Mouse (Mus musculus) ES-E14 (cell line): ENCODE data around the gene Cd24a.

Experiments used
- CHD2 ChIP-seq: IDR thresholded peaks from 2 replicates; pipeline ENCODE4 v1.6.1; 2014; ENCODE audit warnings: mild to moderate bottlenecking, low read depth, low read length, inconsistent platforms
- HCFC1 ChIP-seq: IDR thresholded peaks from 2 replicates; pipeline ENCODE4 v1.6.1; 2012; ENCODE audit warnings: low read length, inconsistent platforms, borderline replicate concordance; ENCODE audit not compliant: insufficient read depth
- ZC3H11A ChIP-seq: IDR thresholded peaks from 2 replicates; pipeline ENCODE4 v1.6.1; 2012; ENCODE audit warnings: low read depth, mild to moderate bottlenecking, inconsistent platforms, low read length, borderline replicate concordance

DNA sequence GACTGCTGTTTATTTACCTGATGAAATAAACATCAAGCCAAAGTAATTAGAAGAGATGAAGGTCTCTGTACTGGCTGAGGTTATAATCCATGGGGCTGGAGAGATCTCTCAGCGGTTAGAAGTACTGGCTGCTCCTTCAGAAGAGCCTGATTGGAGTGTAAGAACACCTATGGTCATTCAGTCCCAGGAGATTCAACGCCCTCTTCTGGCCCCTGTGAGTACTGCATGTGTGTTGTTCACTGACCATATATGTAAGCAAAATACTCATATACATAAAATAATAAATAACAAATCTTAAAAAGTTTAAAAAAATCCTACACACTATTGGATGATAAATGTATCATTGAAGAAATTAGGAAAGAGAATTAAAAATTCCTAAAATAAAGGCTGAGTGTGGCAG, 17.3 kb upstream of the Cd24a start:
- no peak for TF ChIP-seq HCFC1
- TF ChIP-seq CHD2: no peak
- TF ChIP-seq ZC3H11A: peak; percentile 47; the same call in 1 of the 2 replicates
